Mouse (Mus musculus) liver, embryonic 14.5 days (tissue): Measurements from ENCODE around the gene Tbc1d16.

ENCODE experiments used
- CTCF ChIP-seq: IDR thresholded peaks from 2 replicates; pipeline ENCODE4 v1.5.1; 2016; ENCODE audit warnings: antibody characterized with exemption, low read depth, control low read depth
- EP300 ChIP-seq: IDR thresholded peaks from 2 replicates; pipeline ENCODE4 v1.6.1; 2016; ENCODE audit warnings: antibody characterized with exemption, low read depth

DNA sequence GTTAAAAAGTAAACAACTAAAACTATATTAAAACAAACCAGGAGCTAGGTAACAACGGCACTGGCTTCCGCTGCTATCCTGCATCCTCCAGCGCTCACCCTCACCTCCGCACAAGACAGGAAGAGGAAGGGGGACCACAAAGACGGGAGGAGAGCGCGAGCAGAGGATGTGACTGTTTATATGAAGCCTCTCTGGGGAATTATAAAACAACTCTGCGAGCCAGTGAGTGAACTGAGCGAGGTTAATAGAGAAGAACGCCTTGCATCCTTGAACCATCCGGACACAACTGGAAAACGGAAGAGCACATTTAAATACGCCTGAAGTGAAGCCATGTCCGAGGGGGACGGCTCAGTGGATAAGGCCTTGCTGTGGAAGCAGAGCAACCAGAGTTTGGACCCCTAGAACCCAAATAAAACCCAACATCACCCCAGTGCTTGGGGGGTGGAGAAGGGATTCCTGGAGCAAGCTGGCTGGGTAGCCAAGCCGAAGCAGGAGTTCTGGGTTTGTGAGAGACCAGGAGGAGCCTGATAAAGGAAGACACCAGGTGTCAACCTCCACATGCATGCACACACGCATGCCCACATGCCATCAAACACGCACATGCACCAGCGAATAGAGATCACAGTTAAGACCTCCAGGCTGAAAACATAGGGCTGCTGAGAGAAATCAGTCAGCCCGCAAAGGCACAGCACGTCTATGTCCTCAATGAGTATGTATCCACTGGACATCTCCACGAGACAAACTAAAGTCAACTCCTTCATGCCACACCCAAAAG lies 65.2 kb downstream of the Tbc1d16 start:
- no peak for TF ChIP-seq CTCF
- no peak for TF ChIP-seq EP300
